Mouse (Mus musculus) ovary, postnatal 14 days (tissue): ENCODE measurements around the gene Acot2.
A peak's percentile ranks its signal among the peaks of the same experiment; 100 is the strongest.

Source experiments
- DNase-seq: peaks from one replicate; pipeline ENCODE4 v3.0.0; 2022; ENCODE audit warnings: low spot score

Gene Acot2

GRCm38 (mm10) chr12:84038241-84038640 lies 50.6 kb downstream of the Acot2 start, which contains the start of gene Acot4:
Acot4 (plus strand) TSS chr12:84038379.
- DNase-seq = peak; percentile 9

DNA sequence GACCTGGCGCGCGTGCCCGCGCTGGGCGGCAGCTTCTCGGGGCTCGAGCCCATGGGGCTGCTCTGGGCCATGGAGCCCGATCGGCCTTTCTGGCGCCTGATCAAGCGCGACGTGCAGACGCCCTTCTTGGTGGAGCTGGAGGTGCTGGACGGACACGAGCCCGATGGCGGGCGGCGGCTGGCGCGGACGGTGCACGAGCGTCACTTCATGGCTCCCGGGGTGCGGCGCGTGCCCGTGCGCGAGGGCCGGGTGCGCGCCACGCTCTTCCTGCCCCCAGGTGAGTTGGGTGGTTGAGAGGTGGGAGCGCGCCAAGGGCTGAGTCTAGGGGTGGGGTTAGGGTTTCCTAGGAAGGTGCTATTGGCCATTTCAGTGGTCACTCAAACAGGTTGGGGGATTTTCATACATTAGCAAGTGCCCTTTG lies 51.0 kb downstream of the Acot2 start, which contains the start of gene Gm49366:
Gm49366 (plus strand) TSS at position 245 of the 421 bp plus-strand sequence.
- peak; percentile 20 for DNase-seq

DNA sequence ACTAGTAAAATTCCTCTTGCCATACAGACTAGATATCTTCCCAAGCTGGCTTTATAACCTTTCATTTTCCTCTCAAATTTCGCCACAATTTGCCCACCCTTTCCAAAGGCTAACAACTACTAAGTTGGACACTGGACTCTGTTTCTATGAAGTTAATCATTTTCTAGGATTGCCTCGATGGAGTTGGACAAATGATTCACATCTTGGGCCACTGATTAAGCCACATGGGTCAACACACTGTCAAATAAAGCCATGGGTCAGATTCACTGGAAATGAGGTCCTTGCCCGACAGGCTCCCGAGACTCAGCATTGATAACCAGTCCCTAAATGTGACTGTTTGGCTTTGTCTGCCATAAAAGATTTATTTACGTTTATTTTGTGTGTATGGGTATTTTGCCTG lies 54.6 kb downstream of the Acot2 start:
- DNase-seq = no peak
